Mouse (Mus musculus) bone marrow, adult 2 months (tissue): ENCODE data around the gene Lingo1.

Experiments
- CTCF ChIP-seq: fragments of 200-500 bp; IDR thresholded peaks from 2 replicates; pipeline ENCODE4 v1.5.1; 2011; ENCODE audit warnings: low read length, control low read depth; ENCODE audit not compliant: control insufficient read depth, insufficient read depth
- POLR2A ChIP-seq: fragments of 200-500 bp; IDR thresholded peaks from 2 replicates; pipeline ENCODE4 v1.6.1; 2011; ENCODE audit warnings: low read depth, mild to moderate bottlenecking, control low read depth, low read length, borderline replicate concordance; ENCODE audit not compliant: control insufficient read depth

GRCm38 (mm10) chr9:56629674-56630397 is 166.4 kb downstream of the Lingo1 start:
- TF ChIP-seq POLR2A = no peak
- TF ChIP-seq CTCF = no peak
